Mouse (Mus musculus) Patski (cell line): ENCODE measurements around the gene Wnk4. TPM values are rescaled to one million over a fixed set of nuclear protein-coding genes. Genes with fewer than 3 reads are reported as not detected.

ENCODE experiments used
- ATAC-seq: fragments of 100-300 bp; one replicate; pipeline ENCODE4 v1.8.0; 2021
- CTCF ChIA-PET: fragments of 350-600 bp; sonication (Branson Sonifier 250); formaldehyde crosslinking; loops from one replicate; lab custom pipeline; 2022; ENCODE audit warnings: inconsistent platforms; lab: Charles Lee
- POLR2A ChIA-PET: fragments of 350-600 bp; sonication (Branson Sonifier 250); formaldehyde crosslinking; loops from one replicate; lab custom pipeline; 2022; ENCODE audit warnings: antibody characterized with exemption, inconsistent platforms; lab: Charles Lee
- DNase-seq: peaks from one replicate; pipeline ENCODE4 v3.0.0-alpha.2; 2011; ENCODE audit warnings: low read depth, low spot score
- H3K27me3 ChIP-seq: fragments of 371-371 bp; one replicate; pipeline ENCODE4 v1.5.1; 2021
- CTCF ChIP-seq: fragments of 100-300 bp; IDR thresholded peaks from one replicate; pipeline ENCODE4 v1.5.1; 2021
- in situ Hi-C: fragments of 300-500 bp; cut with MboI; formaldehyde crosslinking; loops from 3 replicates; pipeline ENCODE4 v1.11.1; 2018; ENCODE audit warnings: low pct_unique_long_range_greater_than_20kb, mixed read lengths
- polyA plus RNA-seq: library from polyadenylated mRNA; unstranded; gene quantifications from one replicate; pipeline ENCODE4 v1.2.3, GENCODE M21; 2021

Wnk4 gene
- polyA plus RNA-seq, 1 experiment from 2014 or later, result 53.9 TPM

- H3K27me3 ChIP-seq, result no peaks in the 10 kb centered on the region
- in situ Hi-C loops, result no loop called here
- TF ChIP-seq CTCF, result no peak
- no peak for DNase-seq
- CTCF ChIA-PET, result interaction anchor here (1.0 to 2.0 kb wide), 4 partner anchors 10 to 22 kb away, joined by 3 to 8 read pairs (median 4); partner anchors contain the start of gene Ramp2
- POLR2A ChIA-PET, result interaction anchor here (0.8 kb wide), 1 partner anchor 32 kb away, joined by 3 read pairs; no protein-coding TSS in a partner anchor
- ATAC-seq, result no peak
These were observed 30.9 kb upstream of the Wnk4 start for GRCm38 (mm10) chr11:101229361-101229900.

DNA sequence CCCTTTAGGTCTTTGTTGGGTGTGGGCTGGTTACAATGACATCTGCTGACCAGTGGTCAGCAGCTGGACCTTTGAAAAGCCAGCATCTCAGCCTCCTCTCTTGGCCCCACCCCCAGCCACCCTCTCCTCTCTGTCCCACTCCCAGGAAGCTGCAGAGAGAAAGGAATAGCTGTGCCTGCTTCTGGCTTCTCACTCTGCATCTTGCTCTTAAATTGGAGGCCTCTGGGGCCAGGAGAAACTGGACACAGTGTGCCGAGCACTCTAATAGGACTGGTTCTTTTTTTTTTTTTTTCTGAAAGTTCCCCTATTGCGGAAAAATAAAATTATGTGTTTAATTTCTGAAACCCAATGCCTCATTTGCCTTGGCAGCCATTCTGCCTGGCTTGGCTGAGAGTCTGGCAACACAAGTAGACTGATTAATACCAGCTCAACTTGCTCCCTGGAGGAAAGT lies 30.3 kb upstream of the Wnk4 start:
- TF ChIP-seq CTCF, result no peak
- in situ Hi-C loops, result no loop called here
- no peaks in the 10 kb centered on the region for H3K27me3 ChIP-seq
- CTCF ChIA-PET, result interaction anchor here (1.1 to 2.0 kb wide), 2 partner anchors 11 to 16 kb away, joined by 4 to 8 read pairs; partner anchors contain the start of gene Ramp2
- POLR2A ChIA-PET, result interaction anchor here (0.8 to 0.9 kb wide), 4 partner anchors 22 to 168 kb away, joined by 3 to 4 read pairs (median 4); partner anchors contain the start of gene Wnk4
- ATAC-seq (no peak), DNase-seq (no peak)

DNA sequence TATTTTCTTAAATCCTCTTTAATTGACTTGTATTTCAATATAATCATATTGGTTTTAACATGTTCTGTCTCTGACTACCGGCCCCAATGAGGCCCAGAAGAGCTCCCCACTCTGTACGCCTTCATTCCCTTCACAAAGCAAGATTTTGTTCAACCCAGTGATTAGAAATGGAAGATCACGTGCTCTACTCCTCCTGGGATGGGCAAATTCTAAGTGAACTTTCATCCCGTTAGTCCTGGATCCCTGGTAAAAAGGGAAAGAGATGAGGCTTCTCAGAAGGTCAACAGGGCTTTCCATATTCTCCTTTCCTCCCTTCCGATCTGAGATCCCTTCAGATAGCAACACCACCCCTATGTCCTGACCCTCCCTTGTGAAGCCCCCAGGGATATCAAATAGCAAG lies 29.8 kb upstream of the Wnk4 start:
- DNase-seq (no peak), ATAC-seq (no peak)
- CTCF ChIA-PET, result interaction anchor here (2.0 kb wide), 1 partner anchor 15 kb away, joined by 8 read pairs; the partner anchor contains the start of gene Ramp2
- TF ChIP-seq CTCF, result no peak
- POLR2A ChIA-PET, result interaction anchor here (0.8 to 0.9 kb wide), 3 partner anchors 22 to 168 kb away, joined by 3 to 4 read pairs (median 4); partner anchors contain the start of gene Wnk4
- no peaks in the 10 kb centered on the region for H3K27me3 ChIP-seq
- in situ Hi-C loops, result no loop called here

DNA sequence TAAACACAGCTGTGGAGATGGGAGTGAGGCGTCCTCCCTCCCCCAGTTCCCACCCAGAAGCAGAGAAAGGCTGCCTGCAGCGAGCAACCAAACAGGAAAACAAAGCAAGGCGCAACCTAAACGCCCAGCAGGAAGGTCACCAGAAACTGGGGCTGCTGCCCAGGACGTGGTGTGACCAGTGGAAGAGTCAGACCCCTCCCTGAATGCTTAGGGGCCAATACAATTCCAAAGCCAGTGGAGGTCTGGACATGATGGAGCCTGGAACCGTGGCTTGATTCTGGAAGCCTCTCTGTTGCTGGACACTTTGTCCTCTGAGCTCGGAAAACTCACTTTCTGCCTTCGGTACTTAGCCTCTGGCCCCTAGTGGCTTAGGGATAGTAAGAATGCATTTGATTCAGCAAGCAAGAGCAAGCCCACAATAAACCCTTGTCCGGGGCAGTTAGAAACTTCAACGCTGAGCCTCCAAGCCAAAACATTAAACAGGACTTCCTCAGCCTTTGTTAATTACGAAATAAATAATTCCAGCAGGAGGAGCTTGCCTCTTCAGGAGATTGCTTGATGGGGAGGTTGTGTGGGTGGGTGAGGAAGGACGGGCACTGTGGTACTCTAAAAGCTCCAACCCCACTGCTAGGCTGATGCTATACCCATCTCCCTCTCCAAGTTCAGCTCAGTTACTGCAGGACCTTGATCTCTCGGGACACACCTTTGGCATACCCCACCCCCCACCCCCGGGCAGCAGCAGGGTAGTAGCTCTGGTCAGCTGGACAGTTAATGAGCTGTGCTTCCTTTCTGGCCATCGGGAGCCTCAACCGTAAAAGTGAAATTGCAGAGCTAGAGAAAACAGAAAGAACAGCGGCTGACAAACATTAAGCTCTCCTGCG lies 29.1 kb upstream of the Wnk4 start:
- DNase-seq (no peak), ATAC-seq (peak; percentile 79)
- in situ Hi-C loops, result no loop called here
- POLR2A ChIA-PET, result interaction anchor here (0.8 to 2.2 kb wide), 7 partner anchors 15 to 169 kb away, joined by 3 to 10 read pairs (median 4); partner anchors contain the start of genes Ramp2 and Wnk4
- TF ChIP-seq CTCF, result no peak
- H3K27me3 ChIP-seq, result no peaks in the 10 kb centered on the region
- CTCF ChIA-PET, result interaction anchor here (0.9 to 1.4 kb wide), 5 partner anchors 9 to 27 kb away, joined by 3 to 7 read pairs (median 3); partner anchors contain the start of gene Ramp2

GRCm38 (mm10) chr11:101232010-101232839 lies 28.1 kb upstream of the Wnk4 start:
- ChIA-PET CTCF (interaction anchor here (0.7 to 1.4 kb wide), 6 partner anchors 10 to 31 kb away, joined by 3 to 7 read pairs (median 3); partner anchors contain the start of gene Ramp2), POLR2A (interaction anchor here (0.6 to 2.2 kb wide), 7 partner anchors 14 to 46 kb away, joined by 3 to 10 read pairs (median 4); partner anchors contain the start of genes Ramp2, Vps25 and Wnk4)
- in situ Hi-C loops, result no loop called here
- no peaks in the 10 kb centered on the region for H3K27me3 ChIP-seq
- ATAC-seq (peak; percentile 63), DNase-seq (no peak)
- no peak for TF ChIP-seq CTCF

DNA sequence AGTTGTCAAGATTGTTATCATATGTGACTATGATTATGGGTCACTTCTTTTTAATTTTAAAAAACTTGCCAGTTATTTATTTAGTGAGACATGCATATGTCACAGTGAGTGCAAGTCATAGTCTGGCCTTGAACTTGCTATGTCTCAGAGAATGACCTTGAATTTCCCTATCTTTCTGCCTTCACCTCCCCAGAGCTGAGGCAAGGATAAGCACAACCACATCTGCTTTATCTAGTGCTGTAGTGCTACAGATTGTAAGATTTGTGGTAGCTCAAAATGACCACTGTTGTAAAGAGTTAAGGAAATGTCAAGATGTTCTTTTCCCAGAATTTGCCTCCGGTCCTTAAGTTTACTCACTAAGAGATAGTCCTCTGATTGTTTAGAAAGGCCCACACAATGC lies 27.1 kb upstream of the Wnk4 start:
- ATAC-seq, result no peak
- POLR2A ChIA-PET, result interaction anchor here (0.7 to 2.2 kb wide), 2 partner anchors 13 to 1193 kb away, joined by 4 to 10 read pairs; partner anchors contain the start of gene Ramp2
- in situ Hi-C loops, result no loop called here
- no peak for DNase-seq
- no peak for TF ChIP-seq CTCF
- H3K27me3 ChIP-seq, result no peaks in the 10 kb centered on the region
- CTCF ChIA-PET, result interaction anchor here (0.7 to 1.4 kb wide), 2 partner anchors 32 to 69 kb away, joined by 3 read pairs; partner anchors contain the start of gene Becn1

GRCm38 (mm10) chr11:101234124-101234523 lies 26.2 kb upstream of the Wnk4 start:
- in situ Hi-C loops, result no loop called here
- no peak for ATAC-seq
- DNase-seq, result no peak
- ChIA-PET CTCF (interaction anchor here (1.3 to 1.4 kb wide), 2 partner anchors 11 to 68 kb away, joined by 3 read pairs; partner anchors contain the start of gene Becn1), POLR2A (no interaction called here)
- H3K27me3 ChIP-seq, result no peaks in the 10 kb centered on the region
- TF ChIP-seq CTCF, result no peak

- no peak for DNase-seq
- CTCF ChIA-PET, result interaction anchor here (1.0 kb wide), 1 partner anchor 19 kb away, joined by 3 read pairs; no protein-coding TSS in a partner anchor
- in situ Hi-C loops, result no loop called here
- POLR2A ChIA-PET, result no interaction called here
- no peak for ATAC-seq
- H3K27me3 ChIP-seq, result no peaks in the 10 kb centered on the region
- peak; percentile 14 for TF ChIP-seq CTCF
These were observed 24.9 kb upstream of the Wnk4 start for GRCm38 (mm10) chr11:101235429-101235828.

DNA sequence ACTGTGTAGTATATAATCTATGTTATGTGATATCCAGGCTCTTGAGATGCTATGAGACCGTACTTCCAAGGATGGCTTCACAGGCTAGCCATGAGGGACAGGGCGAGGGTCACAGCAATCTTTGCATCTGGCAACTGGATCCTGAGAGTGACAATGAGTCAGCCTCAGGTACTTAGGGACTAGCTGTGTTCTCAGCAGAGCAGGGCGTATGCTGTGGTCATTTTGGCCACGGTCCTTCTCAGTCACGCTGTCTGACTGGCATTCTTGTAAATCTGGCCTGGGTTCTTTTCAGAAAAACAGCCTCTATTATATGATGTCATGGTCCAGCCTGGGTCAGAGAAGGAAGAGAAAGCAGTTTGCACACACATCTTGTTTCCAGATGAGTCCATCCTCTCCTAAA lies 23.6 kb upstream of the Wnk4 start:
- in situ Hi-C loops, result no loop called here
- DNase-seq, result no peak
- no peak for TF ChIP-seq CTCF
- ChIA-PET POLR2A (interaction anchor here (0.7 kb wide), 1 partner anchor 253 kb away, joined by 3 read pairs; no protein-coding TSS in a partner anchor), CTCF (interaction anchor here (0.8 to 1.9 kb wide), 4 partner anchors 9 to 65 kb away, joined by 3 to 5 read pairs (median 4); partner anchors contain the start of genes Becn1 and Ramp2)
- H3K27me3 ChIP-seq, result no peaks in the 10 kb centered on the region
- ATAC-seq, result no peak
